Mouse (Mus musculus) stomach, postnatal 0 days (tissue): ENCODE measurements at regions not wholly inside any gene's neighbourhood (a gene's known extent, or its start where the extent isn't known, plus 50 kb on each side); places are given as distances from the start of the nearest gene placed in this dataset.

Experiments used
- ATAC-seq: fragments of 200-750 bp; cut with Nextera tagmentation; 2 replicates; pipeline ENCODE4 v1.8.0; 2017; ENCODE audit not compliant: low FRiP score, low TSS enrichment
- DNase-seq: peaks from one replicate; pipeline ENCODE4 v3.0.0-alpha.2; 2016; ENCODE audit warnings: low spot score
- H3K27ac ChIP-seq: fragments of 300-500 bp; sonication (generic); replicated peaks from 2 replicates; pipeline ENCODE4 v1.5.1; 2014; ENCODE audit warnings: mild to moderate bottlenecking, control low read depth
- H3K27me3 ChIP-seq: fragments of 300-500 bp; sonication (generic); 2 replicates; pipeline ENCODE4 v1.6.1; 2014; ENCODE audit warnings: low read length; ENCODE audit not compliant: control insufficient read depth, insufficient read depth
- H3K36me3 ChIP-seq: fragments of 300-500 bp; sonication (generic); 2 replicates; pipeline ENCODE4 v1.6.1; 2014; ENCODE audit warnings: low read length, mixed read lengths; ENCODE audit not compliant: control insufficient read depth, insufficient read depth
- H3K4me1 ChIP-seq: fragments of 300-500 bp; sonication (generic); replicated peaks from 2 replicates; pipeline ENCODE4 v1.6.1; 2014; ENCODE audit warnings: antibody characterized with exemption; ENCODE audit not compliant: control insufficient read depth, insufficient read depth
- H3K4me2 ChIP-seq: fragments of 300-500 bp; sonication (generic); replicated peaks from 2 replicates; pipeline ENCODE4 v1.6.1; 2014; ENCODE audit warnings: low read depth, mild to moderate bottlenecking, control low read depth, moderate library complexity
- H3K4me3 ChIP-seq: fragments of 300-500 bp; sonication (generic); 2 replicates; pipeline ENCODE4 v1.5.1; 2014; ENCODE audit warnings: low read depth, low read length, control low read depth
- H3K9ac ChIP-seq: fragments of 300-500 bp; sonication (generic); 2 replicates; pipeline ENCODE4 v1.6.1; 2014; ENCODE audit warnings: mild to moderate bottlenecking, low read length, control low read depth, mixed read lengths
- H3K9me3 ChIP-seq: fragments of 300-500 bp; sonication (generic); 2 replicates; pipeline ENCODE4 v1.6.1; 2016; ENCODE audit warnings: low read length; ENCODE audit not compliant: control insufficient read depth
- CTCF ChIP-seq: IDR thresholded peaks from 2 replicates; pipeline ENCODE4 v1.5.1; 2016; ENCODE audit warnings: antibody characterized with exemption, low read depth, mild to moderate bottlenecking, moderate library complexity
- EP300 ChIP-seq: optimal IDR thresholded peaks from 2 replicates; pipeline ENCODE3; 2016; ENCODE audit warnings: antibody characterized with exemption
- WGBS: fragments of 180-500 bp; shearing (Covaris S2); extraction: QIAGEN DNeasy Blood & Tissue Kit; methylation state at CpG from one replicate; pipeline ENCODE4 v1.1.7; 2014; 5-methylcytosine and 5-hydroxymethylcytosine counted together

DNA sequence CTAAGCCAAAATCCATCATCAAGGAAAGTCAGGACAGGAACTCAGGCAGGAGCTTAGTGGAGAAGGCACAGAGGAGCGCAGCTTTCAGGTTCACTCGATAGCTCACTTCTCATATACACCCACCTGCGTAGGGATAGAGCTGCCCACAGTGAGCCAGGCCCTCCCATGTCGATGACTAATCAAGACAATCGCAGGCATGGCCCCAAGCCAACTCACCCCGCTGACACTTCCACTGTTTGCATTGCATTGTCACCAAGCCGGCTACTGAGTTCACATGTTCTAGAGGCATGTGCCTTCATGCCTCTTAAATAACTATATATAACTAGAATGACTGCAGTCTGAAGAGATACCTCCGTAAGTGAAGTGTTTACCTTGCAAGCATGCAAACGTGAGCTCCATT, 219.8 kb upstream of the Ppp2r2d start:
- ATAC-seq (no peak; the same call in 1 of the 2 replicates), DNase-seq (no peak)
- Histone ChIP-seq H3K4me3 (no peak overlapping the region), H3K36me3 (no peaks in the 10 kb centered on the region), H3K4me1 (no peaks in the 10 kb centered on the region), H3K9me3 (no peaks in the 10 kb centered on the region), H3K27ac (no peak overlapping the region), H3K4me2 (no peak overlapping the region), H3K27me3 (no peaks in the 10 kb centered on the region), H3K9ac (no peak overlapping the region)
- TF ChIP-seq EP300 (no peak), CTCF (no peak)
- WGBS = 59% methylated on average over 9 of the region's 9 CpGs

DNA sequence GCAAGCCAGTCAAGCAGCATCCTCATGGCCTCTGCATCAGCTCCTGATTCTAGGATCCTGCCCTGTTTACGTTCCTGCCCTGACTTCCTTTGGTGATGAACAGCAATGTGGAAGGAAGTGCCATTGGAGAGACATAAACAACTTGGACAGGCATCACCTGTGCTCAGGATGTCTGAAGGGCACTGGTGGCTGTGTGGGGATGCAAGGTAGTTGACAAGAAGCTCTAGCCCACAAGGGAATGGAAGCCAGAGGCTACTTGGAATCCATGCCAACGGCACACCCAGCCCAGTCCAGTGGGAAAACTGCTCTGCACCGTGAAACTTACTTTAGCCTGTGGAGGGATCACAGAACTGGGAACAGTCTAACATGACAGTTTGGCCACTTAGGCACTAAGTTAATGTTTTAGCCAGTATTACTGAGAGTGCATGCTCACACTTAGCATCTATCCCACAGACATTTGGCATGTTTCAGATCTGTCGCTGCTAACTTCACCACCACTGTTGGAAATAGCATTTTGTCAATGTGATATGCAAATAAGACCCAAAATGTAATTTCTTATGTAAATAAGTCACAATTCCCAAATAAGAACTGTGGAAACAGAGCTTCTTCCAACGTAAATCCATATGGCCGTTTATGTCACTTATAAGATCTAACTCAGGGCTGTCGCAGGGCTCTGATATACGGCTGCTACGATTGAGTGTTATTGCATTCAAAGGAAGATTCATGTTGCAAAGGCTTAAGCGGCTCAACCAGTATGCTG, 223.5 kb upstream of the Tcerg1l start:
- H3K36me3 ChIP-seq = no peaks in the 10 kb centered on the region
- no peaks in the 10 kb centered on the region for H3K27me3 ChIP-seq
- no peak overlapping the region for H3K9ac ChIP-seq
- TF ChIP-seq EP300 = no peak
- TF ChIP-seq CTCF = no peak
- ATAC-seq (no peak), DNase-seq (no peak)
- H3K4me3 ChIP-seq = no peak overlapping the region
- H3K4me2 ChIP-seq = no peak overlapping the region
- WGBS = 64% methylated on average over 10 of the region's 10 CpGs
- no peaks in the 10 kb centered on the region for H3K4me1 ChIP-seq
- no peak overlapping the region for H3K27ac ChIP-seq
- no peaks in the 10 kb centered on the region for H3K9me3 ChIP-seq

DNA sequence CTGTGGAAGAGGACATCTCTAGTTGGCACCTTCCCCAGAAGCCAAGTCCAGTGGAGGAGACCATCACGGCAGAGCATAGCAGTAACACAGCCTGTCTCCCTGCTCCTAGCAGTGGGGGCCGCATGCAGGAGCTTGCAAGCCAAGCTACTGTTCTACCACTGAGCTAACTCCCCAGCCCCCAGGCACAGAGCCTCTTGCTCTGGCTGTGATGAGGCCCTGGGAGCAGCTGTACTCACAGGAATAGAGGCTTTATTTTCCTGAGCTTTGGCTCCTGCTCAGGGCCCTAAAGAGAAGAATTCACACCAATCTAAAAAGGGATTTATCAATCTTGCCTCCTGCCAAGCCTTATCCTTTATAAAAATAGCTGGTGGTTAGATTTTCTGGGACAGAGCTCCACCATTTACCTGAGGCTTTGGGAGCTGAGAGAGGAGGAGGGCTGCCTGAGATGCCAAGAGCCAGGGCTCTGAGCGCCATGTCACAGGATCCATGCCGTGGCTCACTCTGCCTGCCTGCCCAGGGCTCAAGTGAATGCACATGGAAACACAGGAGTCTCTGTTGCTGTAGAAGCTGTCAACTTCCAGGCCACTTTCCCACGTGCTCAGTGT, 222.7 kb upstream of the Tcerg1l start:
- Histone ChIP-seq H3K4me1 (no peaks in the 10 kb centered on the region), H3K4me2 (no peak overlapping the region), H3K27me3 (no peaks in the 10 kb centered on the region), H3K27ac (no peak overlapping the region), H3K9me3 (no peaks in the 10 kb centered on the region), H3K4me3 (no peak overlapping the region), H3K9ac (no peak overlapping the region), H3K36me3 (no peaks in the 10 kb centered on the region)
- TF ChIP-seq EP300 (no peak), CTCF (no peak)
- ATAC-seq (no peak), DNase-seq (no peak)
- WGBS = 58% methylated on average over 5 of the region's 5 CpGs

DNA sequence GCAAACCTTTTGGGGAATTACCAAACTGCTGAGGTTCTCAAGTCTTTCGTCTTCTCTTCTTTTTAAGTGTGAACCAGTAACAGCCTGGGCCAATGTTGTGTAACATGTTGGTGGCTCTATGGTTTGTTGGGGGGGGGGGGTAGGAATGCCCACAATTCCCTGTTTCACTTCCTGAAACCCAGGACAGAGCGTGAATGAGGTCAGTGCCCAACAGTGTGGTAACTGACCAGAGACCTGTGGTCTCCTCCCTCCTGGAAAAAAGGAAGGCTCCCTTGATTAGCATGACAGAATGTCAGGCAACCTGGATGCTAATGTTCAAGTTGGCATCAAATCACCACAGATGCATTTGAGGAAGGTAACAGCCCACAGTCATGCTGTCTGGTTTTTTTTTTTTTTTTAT, 218.9 kb upstream of the Tcerg1l start:
- Histone ChIP-seq H3K9ac (no peak overlapping the region), H3K36me3 (no peaks in the 10 kb centered on the region), H3K9me3 (no peaks in the 10 kb centered on the region), H3K27me3 (no peaks in the 10 kb centered on the region), H3K4me1 (no peaks in the 10 kb centered on the region), H3K4me3 (no peak overlapping the region), H3K27ac (no peak overlapping the region), H3K4me2 (no peak overlapping the region)
- DNase-seq = no peak
- TF ChIP-seq EP300 (no peak), CTCF (no peak)
- WGBS = 80% methylated on average over 2 of the region's 2 CpGs
- ATAC-seq = no peak

DNA sequence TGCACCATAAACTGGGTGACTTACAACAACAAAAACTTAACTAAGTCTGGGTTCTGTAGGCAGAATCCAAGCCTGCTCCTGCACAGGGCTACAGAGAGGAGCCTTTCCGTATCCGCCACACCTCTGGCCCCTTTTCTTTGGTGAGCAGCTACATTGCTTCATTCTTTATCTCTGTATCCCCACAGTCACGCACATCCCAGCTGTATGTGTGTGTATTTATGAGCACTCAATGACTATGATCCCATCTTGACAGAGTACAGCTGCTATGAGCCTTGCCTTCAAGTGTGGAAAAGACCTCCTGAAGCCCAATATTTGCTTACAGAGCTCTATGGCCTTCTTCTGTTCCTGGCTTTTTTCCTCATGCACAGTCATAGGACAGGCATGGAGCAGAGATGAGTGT, 212.1 kb upstream of the Tcerg1l start:
- TF ChIP-seq EP300 (no peak), CTCF (no peak)
- 53% methylated on average over 3 of the region's 3 CpGs for WGBS
- no peak overlapping the region for H3K27ac ChIP-seq
- DNase-seq = no peak
- H3K36me3 ChIP-seq = no peaks in the 10 kb centered on the region
- H3K9me3 ChIP-seq = no peaks in the 10 kb centered on the region
- peak; percentile 51; the same call in 1 of the 2 replicates for ATAC-seq
- H3K4me3 ChIP-seq = no peak overlapping the region
- no peak overlapping the region for H3K4me2 ChIP-seq
- no peaks in the 10 kb centered on the region for H3K27me3 ChIP-seq
- no peak overlapping the region for H3K9ac ChIP-seq
- H3K4me1 ChIP-seq = no peaks in the 10 kb centered on the region

DNA sequence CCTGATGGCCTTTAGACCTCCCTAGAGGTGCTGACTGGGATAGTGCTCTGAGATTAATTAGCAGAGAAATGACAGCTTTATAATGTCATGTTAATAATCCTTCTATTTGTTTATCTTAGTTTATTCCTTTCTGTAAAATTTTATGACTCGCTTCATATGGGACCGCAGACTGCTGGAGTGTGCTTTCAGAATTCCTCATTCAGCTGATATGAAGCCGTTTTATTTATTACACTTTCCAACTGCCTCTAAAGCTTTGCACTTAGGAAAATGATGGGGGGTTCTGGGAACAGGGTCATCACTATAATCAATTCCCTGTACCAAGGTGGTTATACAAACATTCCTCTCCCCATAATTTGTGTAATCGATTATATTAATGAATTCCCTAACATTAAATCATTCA, 211.6 kb upstream of the Tcerg1l start:
- H3K9me3 ChIP-seq = no peaks in the 10 kb centered on the region
- no peak for DNase-seq
- H3K27me3 ChIP-seq = no peaks in the 10 kb centered on the region
- no peak overlapping the region for H3K9ac ChIP-seq
- no peak overlapping the region for H3K27ac ChIP-seq
- TF ChIP-seq EP300 (no peak), CTCF (no peak)
- H3K4me1 ChIP-seq = no peaks in the 10 kb centered on the region
- WGBS = 56% methylated on average over 4 of the region's 4 CpGs
- H3K4me2 ChIP-seq = no peak overlapping the region
- no peaks in the 10 kb centered on the region for H3K36me3 ChIP-seq
- H3K4me3 ChIP-seq = no peak overlapping the region
- no peak for ATAC-seq
